Mouse (Mus musculus) testis, adult 2 months (tissue): ENCODE measurements at regions not wholly inside any gene's neighbourhood (a gene's known extent, or its start where the extent isn't known, plus 50 kb on each side); places are given as distances from the start of the nearest gene placed in this dataset.

Source experiments
- H3K27ac ChIP-seq: fragments of 200-500 bp; 2 replicates; pipeline ENCODE4 v1.5.1; 2012; ENCODE audit warnings: low read depth, low read length; ENCODE audit not compliant: control insufficient read depth, insufficient read depth
- H3K27me3 ChIP-seq: fragments of 200-500 bp; 2 replicates; pipeline ENCODE4 v1.6.1; 2012; ENCODE audit warnings: mild to moderate bottlenecking, low read length, moderate library complexity; ENCODE audit not compliant: control insufficient read depth, insufficient read depth
- H3K36me3 ChIP-seq: fragments of 200-500 bp; 2 replicates; pipeline ENCODE4 v1.6.1; 2012; ENCODE audit warnings: mild to moderate bottlenecking, low read length; ENCODE audit not compliant: control insufficient read depth, insufficient read depth
- H3K4me1 ChIP-seq: fragments of 200-500 bp; 2 replicates; pipeline ENCODE4 v1.6.1; 2012; ENCODE audit warnings: low read length; ENCODE audit not compliant: control insufficient read depth, insufficient read depth
- H3K4me3 ChIP-seq: fragments of 200-500 bp; 2 replicates; pipeline ENCODE4 v1.5.1; 2012; ENCODE audit warnings: low read depth, mild to moderate bottlenecking, low read length, moderate library complexity, mixed read lengths; ENCODE audit not compliant: control insufficient read depth
- CTCF ChIP-seq: fragments of 200-500 bp; IDR thresholded peaks from 2 replicates; pipeline ENCODE4 v1.5.1; 2012; ENCODE audit warnings: low read depth, mild to moderate bottlenecking, inconsistent platforms, low read length, moderate library complexity; ENCODE audit not compliant: control insufficient read depth, insufficient read depth, insufficient replicate concordance
- POLR2A ChIP-seq: fragments of 200-500 bp; IDR thresholded peaks from 2 replicates; pipeline ENCODE4 v1.6.1; 2012; ENCODE audit warnings: low read depth, mild to moderate bottlenecking, inconsistent platforms, low read length, moderate library complexity; ENCODE audit not compliant: control insufficient read depth

- Histone ChIP-seq H3K36me3 (no peaks in the 10 kb centered on the region), H3K4me1 (no peaks in the 10 kb centered on the region), H3K27ac (no peak overlapping the region), H3K27me3 (no peaks in the 10 kb centered on the region), H3K4me3 (no peak overlapping the region)
- no peak for TF ChIP-seq POLR2A
- peak; percentile 50; the same call in 1 of the 2 replicates for TF ChIP-seq CTCF
Observed at GRCm38 (mm10) chr7:37267404-37267803, 506.0 kb downstream of the Zfp536 start.

- no peak overlapping the region for H3K4me3 ChIP-seq
- no peaks in the 10 kb centered on the region for H3K27me3 ChIP-seq
- H3K27ac ChIP-seq = no peak overlapping the region
- H3K36me3 ChIP-seq = no peaks in the 10 kb centered on the region
- TF ChIP-seq POLR2A = no peak
- no peak for TF ChIP-seq CTCF
- no peaks in the 10 kb centered on the region for H3K4me1 ChIP-seq
Observed at GRCm38 (mm10) chr7:37270841-37271240, 502.6 kb downstream of the Zfp536 start.

GRCm38 (mm10) chr7:37290018-37290417, 483.4 kb downstream of the Zfp536 start:
- no peaks in the 10 kb centered on the region for H3K27me3 ChIP-seq
- TF ChIP-seq POLR2A = no peak
- no peak overlapping the region for H3K4me3 ChIP-seq
- H3K36me3 ChIP-seq = no peaks in the 10 kb centered on the region
- no peaks in the 10 kb centered on the region; the same call in 1 of the 2 replicates for H3K4me1 ChIP-seq
- no peak overlapping the region for H3K27ac ChIP-seq

GRCm38 (mm10) chr7:37290493-37291045, 482.9 kb downstream of the Zfp536 start:
- no peak for TF ChIP-seq POLR2A
- TF ChIP-seq CTCF = no peak
- Histone ChIP-seq H3K4me3 (no peak overlapping the region), H3K36me3 (no peaks in the 10 kb centered on the region), H3K4me1 (no peaks in the 10 kb centered on the region; the same call in 1 of the 2 replicates), H3K27me3 (no peaks in the 10 kb centered on the region), H3K27ac (no peak overlapping the region)

- Histone ChIP-seq H3K36me3 (no peaks in the 10 kb centered on the region), H3K4me3 (no peak overlapping the region), H3K27ac (no peak overlapping the region), H3K27me3 (no peaks in the 10 kb centered on the region), H3K4me1 (no peaks in the 10 kb centered on the region; the same call in 1 of the 2 replicates)
- no peak for TF ChIP-seq CTCF
- TF ChIP-seq POLR2A = no peak
Observed at GRCm38 (mm10) chr7:37291726-37292125, 481.7 kb downstream of the Zfp536 start.

GRCm38 (mm10) chr7:37292554-37292953, 480.9 kb downstream of the Zfp536 start:
- no peak for TF ChIP-seq CTCF
- H3K4me1 ChIP-seq = no peaks in the 10 kb centered on the region; the same call in 1 of the 2 replicates
- no peak overlapping the region for H3K4me3 ChIP-seq
- H3K27ac ChIP-seq = no peak overlapping the region
- H3K36me3 ChIP-seq = no peaks in the 10 kb centered on the region
- no peaks in the 10 kb centered on the region for H3K27me3 ChIP-seq

- no peak overlapping the region for H3K27ac ChIP-seq
- no peaks in the 10 kb centered on the region for H3K36me3 ChIP-seq
- no peak for TF ChIP-seq CTCF
- no peak for TF ChIP-seq POLR2A
- H3K4me1 ChIP-seq = no peaks in the 10 kb centered on the region
- H3K27me3 ChIP-seq = no peaks in the 10 kb centered on the region
- H3K4me3 ChIP-seq = no peak overlapping the region
Observed at GRCm38 (mm10) chr7:37298888-37299287, 474.6 kb downstream of the Zfp536 start.

GRCm38 (mm10) chr7:37305463-37305862, 468.0 kb downstream of the Zfp536 start:
- no peaks in the 10 kb centered on the region for H3K4me1 ChIP-seq
- H3K27me3 ChIP-seq = no peaks in the 10 kb centered on the region
- H3K27ac ChIP-seq = no peak overlapping the region
- TF ChIP-seq POLR2A (no peak), CTCF (no peak)
- no peak overlapping the region for H3K4me3 ChIP-seq
- H3K36me3 ChIP-seq = no peaks in the 10 kb centered on the region
